Mouse (Mus musculus): ENCODE measurements at regions not wholly inside any gene's neighbourhood (a gene's known extent, or its start where the extent isn't known, plus 50 kb on each side); places are given as distances from the start of the nearest gene placed in this dataset.

- H3K4me1 ChIP-seq (ENCODE audit: insufficient read depth, low read depth, low read length), result no peaks in the 10 kb centered on the region
- TF ChIP-seq CTCF (IDR thresholded peaks at IDR 0.05; ENCODE audit: low read depth, low read length) (0 out of 2 replicates have a peak, but pooled peaks have one; percentile 22), TAL1 (conservative IDR thresholded peaks at IDR 0.05; ENCODE audit: low read depth, low read length) (no peak)
- H3K27me3 ChIP-seq (ENCODE audit: insufficient read depth, low read length), result 0 out of 2 replicates have a peak, but pooled peaks cover 7% of the 10 kb centered on the region
- DNase-seq (ENCODE audit: low spot score) (no peak), ATAC-seq (ENCODE audit: extremely low read depth, insufficient number of reproducible peaks, low FRiP score, poor library complexity, severe bottlenecking) (no peak)
- no peaks in the 10 kb centered on the region for H3K36me3 ChIP-seq (replicated peaks)
- H3K9me3 ChIP-seq (replicated peaks), result no peaks in the 10 kb centered on the region
- H3K4me3 ChIP-seq (ENCODE audit: low read depth, low read length), result no peak overlapping the region
Observed at GRCm38 (mm10) chr3:19062249-19062859, 566.1 kb downstream of the 1700064H15Rik start.

GRCm38 (mm10) chr3:19067141-19067757 is 561.2 kb downstream of the 1700064H15Rik start:
- no peak for ATAC-seq (ENCODE audit: extremely low read depth, insufficient number of reproducible peaks, low FRiP score, poor library complexity, severe bottlenecking)
- TF ChIP-seq TAL1 (conservative IDR thresholded peaks at IDR 0.05; ENCODE audit: low read depth, low read length) (no peak), CTCF (IDR thresholded peaks at IDR 0.05; ENCODE audit: low read depth, low read length) (no peak), GATA1 (IDR thresholded peaks at IDR 0.05; ENCODE audit: borderline replicate concordance, low read length) (no peak), GATA2 (IDR thresholded peaks at IDR 0.05; ENCODE audit: borderline replicate concordance, low read depth, low read length) (no peak), POLR2AphosphoS5 (IDR thresholded peaks at IDR 0.05; ENCODE audit: insufficient replicate concordance, low read depth, low read length) (no peak)
- Histone ChIP-seq H3K4me1 (ENCODE audit: insufficient read depth, low read depth, low read length) (no peaks in the 10 kb centered on the region), H3K27me3 (ENCODE audit: insufficient read depth, low read length) (peaks cover 11% of the 10 kb centered on the region; the same call in 1 of the 2 replicates), H3K9me3 (replicated peaks) (no peaks in the 10 kb centered on the region), H3K4me3 (ENCODE audit: low read depth, low read length) (no peak overlapping the region), H3K36me3 (replicated peaks) (no peaks in the 10 kb centered on the region)
- DNase-seq (ENCODE audit: low spot score), result no peak
